Mouse (Mus musculus): ENCODE data around the gene B230217C12Rik. TPM values are rescaled to one million over a fixed set of nuclear protein-coding genes. Genes with fewer than 3 reads are reported as not detected.

B230217C12Rik gene
- polyA plus RNA-seq (2012; rRNA removed; ENCODE audit: low replicate concordance): 2.9 and 3.3 TPM in 2 replicates

GRCm38 (mm10) chr11:97840539-97840954 lies at the start of gene B230217C12Rik:
B230217C12Rik (plus strand) TSS chr11:97840780.

DNA sequence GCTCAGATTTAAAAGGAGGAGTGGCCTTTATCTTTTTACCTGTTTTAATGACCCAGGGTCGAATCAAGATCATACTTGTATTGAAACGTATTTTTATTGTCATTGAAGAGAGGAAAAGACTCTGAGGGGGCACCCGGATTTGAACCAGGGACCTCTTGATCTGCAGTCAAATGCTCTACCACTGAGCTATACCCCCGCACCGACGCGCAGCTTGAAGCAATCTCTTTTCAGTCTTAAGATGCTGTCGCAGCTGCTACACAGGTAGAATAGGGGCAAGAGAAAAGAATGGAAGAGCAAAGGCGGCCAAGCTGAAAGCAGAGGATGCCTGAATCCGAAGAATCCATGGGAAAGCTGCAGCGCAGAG lies 41.8 kb upstream of the B230217C12Rik start, which contains the start of gene Lasp1:
Gene Lasp1 (plus strand): TSS at position 219 of the 364 bp plus-strand sequence.

GRCm38 (mm10) chr11:97883918-97884600 lies 43.5 kb downstream of the B230217C12Rik start, which contains the start of gene Fbxo47:
Fbxo47 (minus strand) TSS chr11:97884154.

Other genes with a start within 250 kb of the B230217C12Rik start
- gene Epop, start 211.1 kb upstream of the B230217C12Rik start, polyA plus RNA-seq (2012; rRNA removed; ENCODE audit: low replicate concordance): 1.5 and 8.0 TPM in 2 replicates
- gene Mllt6, start 177.4 kb upstream of the B230217C12Rik start, polyA plus RNA-seq (2012; rRNA removed; ENCODE audit: low replicate concordance): 51.8 and 137 TPM in 2 replicates
- 93.5 and 125 TPM in 2 replicates for gene Cisd3, start 155.0 kb upstream of the B230217C12Rik start, polyA plus RNA-seq (2012; rRNA removed; ENCODE audit: low replicate concordance)
- 46.3 and 90.5 TPM in 2 replicates for gene Pcgf2, start 140.3 kb upstream of the B230217C12Rik start, polyA plus RNA-seq (2012; rRNA removed; ENCODE audit: low replicate concordance)
- 295 and 441 TPM in 2 replicates for gene Psmb3, start 137.4 kb upstream of the B230217C12Rik start, polyA plus RNA-seq (2012; rRNA removed; ENCODE audit: low replicate concordance)
- gene Pip4k2b, start 96.1 kb upstream of the B230217C12Rik start, polyA plus RNA-seq (2012; rRNA removed; ENCODE audit: low replicate concordance): 20.5 and 27.5 TPM in 2 replicates
- gene Cwc25, start 74.2 kb upstream of the B230217C12Rik start, polyA plus RNA-seq (2012; rRNA removed; ENCODE audit: low replicate concordance): 7.0 and 10.5 TPM in 2 replicates
- not detected in 2 replicates for gene 1700001P01Rik, start 64.9 kb upstream of the B230217C12Rik start, polyA plus RNA-seq (2012; rRNA removed; ENCODE audit: low replicate concordance)
- gene Rpl23, start 58.3 kb upstream of the B230217C12Rik start, polyA plus RNA-seq (2012; rRNA removed; ENCODE audit: low replicate concordance): 79.9 and 107 TPM in 2 replicates
- gene Lasp1, start 41.8 kb upstream of the B230217C12Rik start, polyA plus RNA-seq (2012; rRNA removed; ENCODE audit: low replicate concordance): 143 and 183 TPM in 2 replicates
- 0.19 and 1.0 TPM in 2 replicates for gene Fbxo47, start 43.4 kb downstream of the B230217C12Rik start, polyA plus RNA-seq (2012; rRNA removed; ENCODE audit: low replicate concordance)
- gene Plxdc1, start 145.7 kb downstream of the B230217C12Rik start, polyA plus RNA-seq (2012; rRNA removed; ENCODE audit: low replicate concordance): 5.7 TPM in 2 replicates
- gene Arl5c, start 155.4 kb downstream of the B230217C12Rik start, polyA plus RNA-seq (2012; rRNA removed; ENCODE audit: low replicate concordance): 11.4 and 12.9 TPM in 2 replicates
- 17.6 and 54.6 TPM in 2 replicates for gene Cacnb1, start 182.3 kb downstream of the B230217C12Rik start, polyA plus RNA-seq (2012; rRNA removed; ENCODE audit: low replicate concordance)
- 426 and 586 TPM in 2 replicates for gene Rpl19, start 185.9 kb downstream of the B230217C12Rik start, polyA plus RNA-seq (2012; rRNA removed; ENCODE audit: low replicate concordance)
- 4.1 and 6.6 TPM in 2 replicates for gene Stac2, start 212.7 kb downstream of the B230217C12Rik start, polyA plus RNA-seq (2012; rRNA removed; ENCODE audit: low replicate concordance)